Mouse (Mus musculus) Patski (cell line): ENCODE measurements around the gene Gm5141. TPM values are rescaled to one million over a fixed set of nuclear protein-coding genes. Genes with fewer than 3 reads are reported as not detected.
"Not testable (repeated sequence)": the region's sequence is repeated elsewhere in the genome, so short reads cannot be mapped to it uniquely, and the experiment has no call there.

Experiments used
- ATAC-seq: fragments of 100-300 bp; one replicate; pipeline ENCODE4 v1.8.0; 2021
- CTCF ChIA-PET: fragments of 350-600 bp; sonication (Branson Sonifier 250); formaldehyde crosslinking; loops from one replicate; lab custom pipeline; 2022; ENCODE audit warnings: inconsistent platforms; lab: Charles Lee
- POLR2A ChIA-PET: fragments of 350-600 bp; sonication (Branson Sonifier 250); formaldehyde crosslinking; loops from one replicate; lab custom pipeline; 2022; ENCODE audit warnings: antibody characterized with exemption, inconsistent platforms; lab: Charles Lee
- DNase-seq: peaks from one replicate; pipeline ENCODE4 v3.0.0-alpha.2; 2011; ENCODE audit warnings: low read depth, low spot score
- H3K27me3 ChIP-seq: fragments of 371-371 bp; one replicate; pipeline ENCODE4 v1.5.1; 2021
- CTCF ChIP-seq: fragments of 100-300 bp; IDR thresholded peaks from one replicate; pipeline ENCODE4 v1.5.1; 2021
- in situ Hi-C: fragments of 300-500 bp; cut with MboI; formaldehyde crosslinking; loops from 3 replicates; pipeline ENCODE4 v1.11.1; 2018; ENCODE audit warnings: low pct_unique_long_range_greater_than_20kb, mixed read lengths
- polyA plus RNA-seq: library from polyadenylated mRNA; unstranded; gene quantifications from one replicate; pipeline ENCODE4 v1.2.3, GENCODE M21; 2021

Gm5141 gene
- 2.5 TPM for polyA plus RNA-seq

DNA sequence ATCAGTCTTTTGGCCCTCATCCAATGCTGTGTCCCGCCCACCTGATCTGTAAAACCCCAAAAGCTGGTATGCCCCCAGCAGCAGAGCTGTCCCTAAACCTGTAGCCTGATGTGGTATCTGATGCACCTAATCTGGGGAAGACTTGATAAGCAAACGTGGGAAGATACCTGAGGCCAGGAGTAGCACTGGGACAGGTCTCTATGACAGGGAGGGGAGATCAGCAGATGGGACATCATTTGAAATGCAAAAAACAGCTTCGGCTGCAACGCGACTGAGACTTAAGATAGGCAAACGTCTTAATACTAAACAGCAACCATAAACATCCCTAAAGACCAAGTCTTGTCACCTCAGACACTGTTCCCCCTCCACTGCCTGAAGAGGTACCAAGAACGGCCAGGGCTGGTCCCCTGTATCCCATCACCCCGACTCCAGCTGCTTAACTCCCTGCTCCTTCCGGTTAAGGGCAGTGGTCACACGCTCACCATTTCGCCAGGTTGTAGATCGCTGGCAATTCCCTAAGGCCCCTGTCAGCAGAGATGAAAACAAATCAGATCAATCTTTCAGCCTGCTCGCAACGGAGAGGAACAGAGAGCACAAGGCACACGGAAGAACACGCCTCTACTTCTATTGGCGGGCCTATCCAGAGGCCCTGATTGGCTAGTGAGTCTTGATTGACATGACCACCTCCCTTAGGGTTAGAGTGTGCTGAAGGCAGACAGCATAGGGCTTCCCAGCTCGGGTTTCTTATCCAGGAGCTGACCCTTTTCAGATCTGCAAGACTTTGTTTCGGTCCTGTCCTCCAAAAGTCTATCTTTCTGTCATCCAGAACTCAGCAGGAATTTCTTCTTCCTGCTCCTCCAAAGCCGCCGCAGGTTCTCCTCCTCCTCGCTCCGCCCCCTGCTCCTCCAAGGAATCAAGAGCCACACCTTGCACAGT lies at the start of gene Gm5141:
TSS of gene Gm5141 (minus strand) at position 610 of the 936 bp plus-strand sequence.
- ATAC-seq = peak; percentile 99
- H3K27me3 ChIP-seq, DNase-seq, in situ Hi-C loops, POLR2A ChIA-PET: not testable (repeated sequence)
- CTCF ChIA-PET = interaction anchor here (0.9 kb wide), 1 partner anchor 55 kb away, joined by 3 read pairs; no protein-coding TSS in a partner anchor

DNA sequence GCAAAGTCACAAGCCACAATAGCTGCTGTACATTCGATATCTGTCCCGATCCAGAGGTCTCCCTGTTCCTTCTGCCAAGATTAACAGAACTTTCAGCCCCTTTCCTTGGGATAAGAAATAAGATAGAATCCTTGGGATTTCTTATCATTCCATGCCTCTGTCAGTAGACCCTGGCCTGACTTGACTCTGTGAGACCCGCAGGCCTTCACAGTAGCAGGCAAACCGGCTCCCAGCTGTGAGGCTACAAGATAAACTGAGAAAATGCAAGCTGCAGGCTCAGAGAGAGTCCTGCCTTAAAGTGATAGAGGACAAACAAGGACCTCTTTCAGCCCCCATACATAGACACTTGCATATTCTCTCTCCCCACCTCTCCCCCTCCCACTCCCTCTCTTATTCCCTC lies 47.7 kb upstream of the Gm5141 start:
- no peak for TF ChIP-seq CTCF
- in situ Hi-C loops = no loop called here
- ATAC-seq = no peak
- no peak for DNase-seq
- ChIA-PET POLR2A (no interaction called here), CTCF (no interaction called here)
- H3K27me3 ChIP-seq = no peaks in the 10 kb centered on the region

DNA sequence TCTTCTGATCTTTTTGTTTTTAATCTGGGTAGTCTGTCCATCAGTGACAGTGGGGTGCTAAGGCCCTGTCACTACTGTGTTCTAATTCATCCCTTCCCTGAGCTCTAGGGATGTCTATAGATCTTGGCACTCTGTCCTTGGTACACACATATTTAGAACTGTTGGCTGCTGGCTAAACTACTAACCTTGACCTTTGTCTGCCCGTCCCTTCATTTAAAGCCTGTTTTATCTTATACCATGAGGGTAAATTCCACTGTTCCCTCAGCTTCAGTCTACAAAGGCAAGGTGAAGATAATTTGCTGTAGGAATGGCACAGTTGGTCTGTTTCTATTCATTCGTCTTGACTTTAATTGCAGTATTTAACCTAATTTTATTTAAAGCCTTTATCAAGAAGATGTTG lies 46.6 kb upstream of the Gm5141 start:
- DNase-seq (no peak), ATAC-seq (no peak)
- TF ChIP-seq CTCF = no peak
- in situ Hi-C loops = no loop called here
- CTCF ChIA-PET = no interaction called here
- POLR2A ChIA-PET = no interaction called here
- no peaks in the 10 kb centered on the region for H3K27me3 ChIP-seq

DNA sequence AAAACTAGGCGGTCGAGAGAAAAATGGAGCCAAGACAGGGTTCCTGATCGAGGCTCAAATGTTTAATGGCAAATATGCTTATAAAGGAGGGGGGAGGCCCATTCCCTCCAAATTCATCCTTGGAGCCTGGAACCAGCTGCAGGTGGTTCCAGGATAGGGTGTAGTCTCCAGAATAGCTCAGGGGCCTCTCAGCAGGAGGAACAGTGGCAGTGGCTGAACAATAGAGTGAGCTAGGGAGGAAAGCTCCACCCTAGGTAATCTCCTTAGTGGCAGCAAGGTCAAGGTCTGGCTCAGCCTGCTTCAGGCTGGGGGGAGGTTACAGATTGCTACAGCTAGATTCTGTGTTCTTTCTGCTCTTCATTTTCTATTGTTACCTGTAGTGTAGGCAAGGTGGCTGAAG lies 30.1 kb upstream of the Gm5141 start:
- POLR2A ChIA-PET, ATAC-seq, CTCF ChIA-PET, DNase-seq, H3K27me3 ChIP-seq, in situ Hi-C loops: not testable (repeated sequence)

DNA sequence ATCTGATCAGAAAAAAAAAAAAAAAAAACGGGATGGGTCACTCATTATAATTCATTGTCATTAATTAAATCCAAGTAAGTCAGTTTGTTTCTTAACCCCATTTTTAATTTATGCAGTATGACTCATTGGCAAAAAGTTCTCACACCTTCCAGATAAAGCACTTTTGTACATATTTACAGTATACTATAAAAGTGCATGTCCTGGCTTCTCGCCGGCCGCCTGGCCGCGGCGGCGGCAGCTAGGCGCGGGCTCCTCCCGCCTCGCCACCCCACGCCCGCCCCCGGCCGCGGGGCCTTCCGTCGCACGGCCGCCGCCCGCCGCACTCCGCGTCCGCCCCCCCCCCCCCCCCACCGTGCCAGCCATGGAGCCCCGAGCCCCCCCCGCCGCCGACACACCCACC lies 27.1 kb upstream of the Gm5141 start:
- H3K27me3 ChIP-seq = peaks cover 3% of the 10 kb centered on the region
- no peak for ATAC-seq
- ChIA-PET CTCF (no interaction called here), POLR2A (no interaction called here)
- DNase-seq = no peak
- TF ChIP-seq CTCF = no peak
- in situ Hi-C loops = no loop called here

DNA sequence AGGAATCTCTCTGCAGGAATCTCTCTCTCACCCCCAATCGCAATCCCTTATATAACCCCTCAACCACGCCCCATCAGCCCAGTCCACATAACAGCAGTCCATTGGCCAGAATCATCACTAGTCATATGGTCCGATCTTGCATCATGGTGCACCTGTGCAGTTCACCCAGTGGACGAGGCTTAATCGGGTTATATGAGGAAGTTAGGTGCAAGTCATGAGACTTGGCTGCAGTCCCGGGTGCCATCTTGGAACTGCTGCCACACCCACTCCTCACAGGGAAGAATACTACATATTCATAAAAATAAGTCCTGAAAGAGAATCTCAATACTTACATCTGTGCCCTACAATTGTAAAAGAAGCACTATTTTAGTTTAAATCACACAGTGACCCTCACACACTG lies 22.4 kb upstream of the Gm5141 start:
- ATAC-seq, DNase-seq, POLR2A ChIA-PET, H3K27me3 ChIP-seq, in situ Hi-C loops, CTCF ChIA-PET: not testable (repeated sequence)

DNA sequence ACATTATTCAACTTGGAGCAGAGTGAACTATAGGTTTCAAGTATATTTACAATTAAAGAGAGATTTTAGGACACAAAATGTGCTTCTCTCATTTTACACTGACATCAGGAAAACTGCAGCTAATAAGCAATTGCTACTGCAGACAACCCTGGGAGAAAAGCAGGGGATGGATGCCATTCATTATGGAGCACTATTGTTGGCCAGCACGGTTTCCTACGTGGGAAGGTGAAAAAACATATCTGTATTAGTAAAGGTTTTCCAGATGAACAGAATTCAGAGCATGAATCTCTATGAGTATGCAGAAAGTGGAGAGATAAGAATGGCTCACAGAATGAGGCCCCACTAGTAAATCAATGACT lies 506 bp upstream of the Gm5141 start:
- DNase-seq, CTCF ChIA-PET, H3K27me3 ChIP-seq, ATAC-seq, in situ Hi-C loops, POLR2A ChIA-PET: not testable (repeated sequence)

DNA sequence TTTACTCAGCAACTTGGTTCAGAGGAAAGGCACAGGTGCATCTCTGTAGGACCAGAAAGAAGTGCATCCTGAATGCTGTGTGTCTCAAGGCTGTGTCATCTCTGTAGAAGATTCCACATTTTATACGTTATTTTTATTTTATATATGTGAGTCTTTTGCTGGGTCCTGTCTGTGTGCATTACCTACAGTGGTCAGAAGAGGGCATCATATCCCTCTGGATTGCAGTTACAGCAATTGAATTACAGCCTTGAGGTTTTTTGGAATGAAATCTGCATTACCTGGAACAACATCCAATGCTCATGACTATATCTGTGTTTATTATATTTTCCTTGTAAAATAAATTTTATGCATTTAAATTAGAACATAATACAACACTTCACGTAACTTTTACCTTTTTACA lies 21.8 kb downstream of the Gm5141 start:
- POLR2A ChIA-PET, DNase-seq, H3K27me3 ChIP-seq, CTCF ChIA-PET, in situ Hi-C loops, ATAC-seq: not testable (repeated sequence)
- peak; percentile 30 for TF ChIP-seq CTCF

DNA sequence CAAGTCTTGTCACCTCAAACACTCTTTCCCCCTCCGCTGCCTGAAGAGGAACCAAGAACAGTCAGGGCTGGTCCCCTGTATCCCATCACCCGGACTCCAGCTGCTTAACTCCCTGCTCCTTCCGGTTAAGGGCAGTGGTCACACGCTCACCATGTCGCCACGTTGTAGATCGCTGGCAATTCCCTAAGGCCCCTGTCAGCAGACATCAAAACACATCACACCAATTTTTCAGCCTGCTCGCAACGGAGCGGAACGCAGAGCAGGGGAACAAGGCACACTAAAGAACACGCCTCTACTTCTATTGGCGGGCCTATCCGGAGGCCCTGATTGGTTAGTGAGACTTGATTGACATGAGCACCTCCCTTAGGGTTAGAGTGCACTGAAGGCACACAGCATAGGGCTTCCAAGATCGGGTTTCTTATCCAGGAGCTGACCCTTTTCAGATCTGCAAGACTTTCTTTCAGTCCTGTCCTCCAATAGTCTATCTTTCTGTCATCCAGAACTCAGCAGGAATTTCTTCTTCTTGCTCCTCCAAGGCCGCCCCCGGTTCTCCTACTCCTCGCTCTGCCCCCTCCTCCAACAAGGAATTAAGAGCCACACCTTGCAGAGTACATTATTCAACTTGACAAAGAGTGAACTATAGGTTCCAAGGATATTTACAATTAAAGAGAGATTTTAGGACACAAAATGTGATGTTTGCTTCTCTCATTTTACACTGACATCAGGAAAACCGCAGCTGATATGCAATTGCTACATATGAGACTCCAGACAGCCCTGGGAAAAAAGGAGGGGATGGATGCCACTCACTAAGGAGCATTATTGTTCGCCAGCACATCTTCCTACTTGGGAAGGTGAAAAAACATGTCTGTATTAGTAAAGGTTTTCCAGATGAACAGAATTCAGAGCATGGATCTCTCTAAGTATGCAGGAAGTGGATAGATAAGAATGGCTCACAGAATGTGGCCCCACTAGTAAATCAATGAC lies 24.9 kb downstream of the Gm5141 start, which contains the start of gene Platr25:
TSS of gene Platr25 (minus strand) at position 278 of the 984 bp plus-strand sequence.
- H3K27me3 ChIP-seq, POLR2A ChIA-PET, DNase-seq, CTCF ChIA-PET, in situ Hi-C loops, ATAC-seq: not testable (repeated sequence)

DNA sequence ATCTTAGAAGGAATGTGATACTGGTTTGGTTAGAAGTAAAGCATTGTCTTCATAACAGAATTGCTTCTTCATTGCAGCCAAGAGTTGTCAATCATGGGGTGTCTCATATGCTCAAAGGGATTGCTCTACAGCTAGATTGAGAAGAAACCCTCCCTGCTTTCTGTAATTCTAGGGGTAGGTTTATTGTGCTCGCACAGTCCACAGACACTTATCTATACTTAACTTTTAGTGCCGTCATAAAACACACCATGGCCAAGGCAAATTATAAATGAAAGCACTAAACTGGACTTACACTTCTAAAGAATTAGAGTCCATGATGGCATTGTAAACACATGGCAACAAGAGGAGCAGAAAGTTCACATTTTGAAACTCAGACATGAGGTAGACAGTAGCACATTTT lies 52.3 kb downstream of the Gm5141 start:
- no peak for DNase-seq
- no peaks in the 10 kb centered on the region for H3K27me3 ChIP-seq
- no peak for ATAC-seq
- ChIA-PET CTCF (no interaction called here), POLR2A (no interaction called here)
- no peak for TF ChIP-seq CTCF
- in situ Hi-C loops = no loop called here

Other genes with a start within 250 kb of the Gm5141 start
- 0.95 TPM for gene Zfp935, start 227.3 kb downstream of the Gm5141 start, polyA plus RNA-seq
- 4.9 TPM for gene Zfp934, start 214.6 kb downstream of the Gm5141 start, polyA plus RNA-seq
- gene 6720489N17Rik, start 161.6 kb downstream of the Gm5141 start, polyA plus RNA-seq = 0.28 TPM
- gene Platr25, start 25.1 kb downstream of the Gm5141 start, polyA plus RNA-seq = 8.1 TPM
- 0.32 TPM for gene Fbp2, start 72.6 kb upstream of the Gm5141 start, polyA plus RNA-seq
- gene Fbp1, start 102.5 kb upstream of the Gm5141 start, polyA plus RNA-seq = not detected
- gene 2010111I01Rik, start 179.1 kb upstream of the Gm5141 start, polyA plus RNA-seq = 98.5 TPM